Mouse (Mus musculus) intestine, embryonic 16.5 days (tissue): ENCODE results near the gene Ranbp1. TPM values are rescaled to one million over a fixed set of nuclear protein-coding genes. Genes with fewer than 3 reads are reported as not detected.
"Not testable (repeated sequence)": the region's sequence is repeated elsewhere in the genome, so short reads cannot be mapped to it uniquely, and the experiment has no call there.

Experiments
- ATAC-seq: fragments of 200-750 bp; cut with Nextera tagmentation; 2 replicates; pipeline ENCODE4 v1.8.0; 2017; ENCODE audit warnings: moderate TSS enrichment, moderate library complexity
- H3K27ac ChIP-seq: fragments of 300-500 bp; sonication (generic); 2 replicates; pipeline ENCODE4 v1.5.1; 2014; ENCODE audit warnings: mild to moderate bottlenecking, low read length
- H3K27me3 ChIP-seq: fragments of 300-500 bp; sonication (generic); replicated peaks from 2 replicates; pipeline ENCODE4 v1.6.1; 2014; ENCODE audit warnings: low read length, control low read depth, mixed read lengths; ENCODE audit not compliant: control insufficient read depth, insufficient read depth
- H3K36me3 ChIP-seq: fragments of 300-500 bp; sonication (generic); 2 replicates; pipeline ENCODE4 v1.6.1; 2014; ENCODE audit warnings: low read length, control low read depth; ENCODE audit not compliant: control insufficient read depth, insufficient read depth
- H3K4me1 ChIP-seq: fragments of 300-500 bp; sonication (generic); 2 replicates; pipeline ENCODE4 v1.6.1; 2014; ENCODE audit warnings: low read length, control low read depth, mixed read lengths; ENCODE audit not compliant: control insufficient read depth, insufficient read depth
- H3K4me2 ChIP-seq: fragments of 300-500 bp; sonication (generic); 2 replicates; pipeline ENCODE4 v1.6.1; 2014; ENCODE audit warnings: low read depth, low read length, control low read depth
- H3K4me3 ChIP-seq: fragments of 300-500 bp; sonication (generic); 2 replicates; pipeline ENCODE4 v1.5.1; 2014; ENCODE audit warnings: mild to moderate bottlenecking, low read length
- H3K9ac ChIP-seq: fragments of 300-500 bp; sonication (generic); 2 replicates; pipeline ENCODE4 v1.6.1; 2014; ENCODE audit warnings: low read depth, low read length
- H3K9me3 ChIP-seq: fragments of 300-500 bp; sonication (generic); 2 replicates; pipeline ENCODE4 v1.6.1; 2016; ENCODE audit warnings: low read length, control low read depth; ENCODE audit not compliant: control insufficient read depth
- WGBS: fragments of 180-500 bp; shearing (Covaris S2); extraction: QIAGEN DNeasy Blood & Tissue Kit; methylation state at CpG from one replicate; pipeline ENCODE4 v1.1.7; 2014; 5-methylcytosine and 5-hydroxymethylcytosine counted together
- polyA plus RNA-seq: library from polyadenylated mRNA; unstranded; fragments of >200 nt; fragmentation: Nextera tagmentation; extraction: Ambion mirVana; gene quantifications from 2 replicates; pipeline ENCODE4 v1.2.1, GENCODE M21; 2015

Ranbp1 gene
- polyA plus RNA-seq: 419 and 484 TPM in 2 replicates

DNA sequence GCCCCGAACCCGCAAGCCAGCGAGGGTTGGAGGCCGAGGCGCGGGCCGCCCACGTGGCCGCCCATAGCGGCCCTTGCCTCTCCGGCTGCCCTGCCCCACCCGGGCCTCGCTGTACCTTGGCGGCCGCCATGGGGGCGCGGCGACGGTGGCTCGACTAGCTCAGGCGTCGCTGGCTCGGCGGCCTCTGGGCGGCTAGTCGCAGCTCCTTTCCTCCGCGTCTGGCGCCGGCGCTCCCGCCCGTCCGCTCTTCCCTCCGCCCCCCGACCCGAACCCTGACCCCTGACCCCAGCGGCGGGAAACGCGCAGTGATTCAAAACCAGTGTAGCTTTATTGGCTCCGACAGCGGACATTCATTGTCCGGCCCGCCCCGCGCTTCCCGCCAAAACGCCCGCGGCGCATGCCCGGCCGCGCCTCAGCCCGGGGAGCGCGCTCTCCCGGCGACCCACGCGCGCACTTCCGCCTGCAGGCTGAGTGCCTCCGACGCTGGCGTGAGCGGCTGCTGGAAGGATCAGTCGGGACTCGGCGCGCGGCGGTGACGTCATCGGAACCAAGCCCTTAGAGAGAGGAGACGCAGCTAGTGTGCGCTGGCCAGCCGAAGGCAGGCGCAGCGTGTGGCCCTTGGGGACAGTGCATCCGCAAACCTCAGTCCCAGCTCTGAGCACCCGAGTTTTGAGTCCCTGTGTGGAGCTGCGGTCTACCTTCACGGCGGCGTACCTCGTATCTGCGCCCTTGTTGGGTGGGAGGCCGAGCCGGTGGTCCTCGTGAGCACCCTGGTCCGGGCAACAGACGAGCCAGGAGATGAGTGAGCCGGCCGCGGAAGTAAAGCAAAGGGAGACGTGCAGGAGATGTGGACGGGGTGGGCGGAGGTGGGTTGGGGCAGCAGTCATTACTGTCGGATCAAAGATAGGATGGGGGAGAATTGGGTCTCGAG is at the start of gene Ranbp1, which contains the start of gene Trmt2a:
Gene Ranbp1 (minus strand): TSS at position 300 of the 931 bp plus-strand sequence.
Gene Trmt2a (plus strand): TSS at position 247 of the 931 bp plus-strand sequence.
- peak within 1 kb of the TSS; percentile 95 for H3K4me2 ChIP-seq
- H3K4me3 ChIP-seq: peak within 1 kb of the TSS; percentile 95
- under 1% methylated on average over 96 of the region's 102 CpGs for WGBS
- H3K9me3 ChIP-seq: no peaks in the 10 kb centered on the region
- H3K9ac ChIP-seq: peak within 1 kb of the TSS; percentile 94
- no peaks in the 10 kb centered on the region for H3K27me3 ChIP-seq
- H3K36me3 ChIP-seq: peaks cover 37% of the 10 kb centered on the region
- ATAC-seq: peak; percentile 97
- peak within 1 kb of the TSS; percentile 92 for H3K27ac ChIP-seq
- peaks cover 34% of the 10 kb centered on the region for H3K4me1 ChIP-seq

DNA sequence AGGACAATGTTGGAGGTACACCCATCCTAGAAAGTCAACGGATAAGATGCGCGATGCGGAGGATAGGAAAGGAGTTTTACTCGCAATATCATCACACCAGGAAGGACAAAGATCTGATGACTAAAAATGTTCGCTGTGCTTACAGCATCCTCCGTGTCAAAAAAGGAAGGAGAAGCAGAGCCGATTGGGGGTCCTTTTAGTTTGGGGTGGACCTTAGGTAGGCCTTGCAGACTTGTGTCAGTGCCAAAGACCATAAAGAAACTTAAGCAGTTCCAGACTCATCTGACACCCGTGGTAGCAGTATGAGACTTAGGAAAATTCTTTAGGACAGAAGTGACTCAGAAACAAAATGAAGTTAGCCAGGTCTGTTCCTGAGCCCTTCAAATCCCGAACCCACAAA is 41.1 kb upstream of the Ranbp1 start:
- peak overlapping the region; percentile 45 for H3K4me2 ChIP-seq
- peak; percentile 2 for ATAC-seq
- not testable (repeated sequence) for H3K9me3 ChIP-seq, H3K27me3 ChIP-seq, H3K27ac ChIP-seq, H3K36me3 ChIP-seq
- H3K9ac ChIP-seq: peak overlapping the region; percentile 53
- WGBS: 2% methylated on average over 9 of the region's 10 CpGs
- H3K4me3 ChIP-seq: peak overlapping the region; percentile 97
- H3K4me1 ChIP-seq: peaks cover 22% of the 10 kb centered on the region

DNA sequence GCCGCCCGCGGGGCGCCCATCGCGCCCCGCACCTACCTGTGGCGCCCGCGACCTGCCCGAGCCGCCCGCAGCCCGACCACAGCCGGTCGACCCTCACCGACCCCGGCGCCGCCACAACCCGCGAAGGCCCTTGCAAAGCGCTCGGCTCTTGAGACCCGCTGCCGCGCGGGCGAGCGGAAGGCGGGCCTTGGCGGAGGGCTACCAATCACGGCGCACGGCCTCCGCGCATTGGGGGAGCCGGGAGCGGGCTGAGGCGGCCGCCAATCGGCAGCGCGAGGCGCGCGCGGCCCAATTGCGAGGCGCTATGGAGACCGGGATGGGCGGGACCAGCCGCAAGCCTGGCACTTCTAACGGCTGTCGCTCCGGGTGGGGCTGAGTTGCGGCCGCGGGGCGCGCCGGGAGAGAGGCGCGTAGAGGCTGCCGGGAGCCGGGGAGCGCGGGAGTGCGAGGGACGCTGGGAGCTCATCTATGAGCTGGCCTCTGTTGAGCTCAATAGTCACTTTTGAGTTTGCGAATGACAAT is 40.6 kb upstream of the Ranbp1 start, which contains the start of gene Dgcr8:
Gene Dgcr8 (minus strand): TSS at position 180 of the 522 bp plus-strand sequence.
- Histone ChIP-seq H3K9ac (peak within 1 kb of the TSS; percentile 96), H3K36me3 (peaks cover 3% of the 10 kb centered on the region), H3K9me3 (no peaks in the 10 kb centered on the region), H3K4me3 (peak within 1 kb of the TSS; percentile 97), H3K4me2 (peak within 1 kb of the TSS; percentile 85), H3K4me1 (peaks cover 22% of the 10 kb centered on the region), H3K27ac (peak within 1 kb of the TSS; percentile 91), H3K27me3 (no peaks in the 10 kb centered on the region)
- under 1% methylated on average over 69 of the region's 71 CpGs for WGBS
- peak; percentile 99 for ATAC-seq

DNA sequence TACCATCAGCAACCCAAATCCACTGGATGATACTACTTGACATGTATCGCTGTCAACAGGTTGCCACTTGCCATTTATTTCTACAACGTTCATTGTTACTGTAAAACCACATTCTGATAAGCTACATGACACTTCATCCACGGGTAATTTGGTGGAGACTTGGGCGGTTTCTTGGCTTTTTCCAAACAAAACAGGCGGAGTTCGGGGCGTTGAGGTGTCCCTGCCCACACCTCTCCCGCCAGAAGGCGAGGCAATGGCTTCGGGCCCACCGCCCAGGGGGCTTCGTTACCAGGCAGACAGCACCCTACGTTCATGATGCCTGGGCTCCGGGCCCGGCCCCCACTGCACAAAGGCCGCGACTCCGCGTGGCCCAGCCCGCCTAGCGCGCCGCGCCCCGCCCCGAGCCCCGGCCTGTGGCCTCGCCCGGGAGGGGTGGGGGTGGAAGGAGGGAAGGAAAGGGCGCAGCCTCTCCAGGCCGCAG is 40.1 kb upstream of the Ranbp1 start:
- WGBS: under 1% methylated on average over 29 of the region's 31 CpGs
- peak; percentile 95 for ATAC-seq
- Histone ChIP-seq H3K27me3 (no peaks in the 10 kb centered on the region), H3K4me1 (peaks cover 22% of the 10 kb centered on the region), H3K4me2 (peak overlapping the region; percentile 85), H3K36me3 (peaks cover 8% of the 10 kb centered on the region), H3K4me3 (peak overlapping the region; percentile 97), H3K9ac (peak overlapping the region; percentile 96), H3K9me3 (no peaks in the 10 kb centered on the region), H3K27ac (peak overlapping the region; percentile 91)

DNA sequence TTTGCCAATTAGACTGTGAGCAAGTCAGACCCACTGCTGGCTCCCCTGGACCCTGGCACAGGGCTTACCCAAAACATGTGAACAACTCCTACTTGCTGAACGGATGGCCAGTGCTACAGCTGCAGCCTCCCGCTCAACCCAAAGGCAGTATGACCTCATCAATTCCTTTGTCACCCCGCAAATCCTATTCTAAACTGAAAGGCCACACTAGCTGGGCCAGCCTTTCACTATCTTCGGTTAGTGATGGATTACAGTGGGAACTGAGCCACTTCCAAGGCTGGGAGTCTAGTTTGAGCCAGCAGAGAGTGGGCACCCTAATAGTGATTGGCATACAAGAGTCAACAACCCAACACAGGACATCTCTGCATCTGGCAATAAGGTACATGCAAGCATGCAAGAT is 39.6 kb upstream of the Ranbp1 start:
- Histone ChIP-seq H3K9ac (peak overlapping the region; percentile 96), H3K9me3 (no peaks in the 10 kb centered on the region), H3K4me2 (peak overlapping the region; percentile 85), H3K4me1 (peaks cover 22% of the 10 kb centered on the region), H3K27me3 (no peaks in the 10 kb centered on the region), H3K36me3 (peaks cover 12% of the 10 kb centered on the region), H3K4me3 (peak overlapping the region; percentile 97), H3K27ac (no peak overlapping the region)
- WGBS: 0% methylated on average over 4 of the region's 4 CpGs
- ATAC-seq: no peak

DNA sequence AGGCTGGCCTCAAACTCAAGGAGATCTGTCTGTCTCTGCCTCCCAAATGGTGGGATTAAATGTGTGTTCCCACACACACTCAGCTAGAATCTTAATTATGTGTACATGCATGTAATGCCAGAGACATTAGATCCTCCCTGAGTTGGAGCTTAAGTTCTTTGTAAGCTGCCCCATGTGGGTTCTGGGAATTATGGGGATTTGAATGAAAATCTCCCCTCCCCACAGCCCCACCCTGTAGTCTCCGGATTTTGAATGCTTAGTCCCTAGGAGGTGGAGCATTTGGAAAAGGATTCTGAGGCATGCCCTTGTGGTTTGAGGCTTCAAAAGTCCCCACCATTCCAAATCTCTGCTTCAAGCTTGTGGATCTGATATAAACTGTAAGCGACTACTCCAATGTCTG is 26.6 kb upstream of the Ranbp1 start:
- peaks cover 26% of the 10 kb centered on the region for H3K36me3 ChIP-seq
- no peak overlapping the region for H3K9ac ChIP-seq
- no peak for ATAC-seq
- no peak overlapping the region for H3K27ac ChIP-seq
- no peak overlapping the region for H3K4me3 ChIP-seq
- no peaks in the 10 kb centered on the region for H3K4me1 ChIP-seq
- no peaks in the 10 kb centered on the region for H3K9me3 ChIP-seq
- no peaks in the 10 kb centered on the region for H3K27me3 ChIP-seq
- H3K4me2 ChIP-seq: no peak overlapping the region
- WGBS: 81% methylated on average over 2 of the region's 2 CpGs

DNA sequence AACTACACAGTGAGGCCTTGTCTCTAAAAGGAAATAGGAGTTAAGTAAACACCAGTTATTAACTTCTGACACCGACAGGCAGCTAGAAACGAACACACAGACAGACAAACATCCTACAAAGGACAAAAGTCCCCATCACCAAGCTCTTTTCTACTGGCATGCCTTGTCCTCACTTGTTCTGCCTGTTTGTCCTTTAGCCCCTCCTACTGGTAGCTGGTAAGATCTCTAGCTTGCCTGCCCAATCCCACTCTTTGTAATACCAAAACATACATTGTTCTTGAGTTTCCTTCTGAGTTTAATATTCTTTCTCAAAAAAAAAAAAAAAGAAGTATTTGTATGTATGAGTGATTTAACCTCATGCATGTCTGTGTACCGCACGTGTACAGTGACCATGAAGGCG is 19.6 kb upstream of the Ranbp1 start:
- H3K9me3 ChIP-seq: no peaks in the 10 kb centered on the region
- peaks cover 18% of the 10 kb centered on the region; the same call in 1 of the 2 replicates for H3K36me3 ChIP-seq
- H3K4me1 ChIP-seq: no peaks in the 10 kb centered on the region
- no peak overlapping the region for H3K27ac ChIP-seq
- no peak for ATAC-seq
- H3K27me3 ChIP-seq: no peaks in the 10 kb centered on the region
- no peak overlapping the region for H3K4me3 ChIP-seq
- WGBS: 84% methylated on average over 5 of the region's 5 CpGs
- H3K4me2 ChIP-seq: no peak overlapping the region
- H3K9ac ChIP-seq: no peak overlapping the region

DNA sequence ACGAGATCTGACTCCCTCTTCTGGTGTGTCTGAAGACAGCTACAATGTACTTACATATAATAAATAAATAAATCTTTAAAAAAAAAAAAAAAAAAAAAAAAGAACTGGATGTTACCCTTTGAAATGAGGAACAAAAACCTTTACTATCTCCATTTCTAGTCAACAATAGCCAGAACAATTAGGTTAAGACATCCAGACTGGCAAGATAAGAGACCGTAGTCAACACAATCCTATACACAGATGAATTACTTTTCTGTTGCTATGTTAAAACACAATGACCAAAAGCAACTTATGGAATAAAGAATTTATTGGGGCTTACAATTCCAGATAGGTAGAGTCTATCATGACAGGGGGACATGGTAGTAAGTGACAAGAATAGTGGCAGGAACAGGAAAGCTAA is 16.5 kb upstream of the Ranbp1 start:
- ATAC-seq: no peak

DNA sequence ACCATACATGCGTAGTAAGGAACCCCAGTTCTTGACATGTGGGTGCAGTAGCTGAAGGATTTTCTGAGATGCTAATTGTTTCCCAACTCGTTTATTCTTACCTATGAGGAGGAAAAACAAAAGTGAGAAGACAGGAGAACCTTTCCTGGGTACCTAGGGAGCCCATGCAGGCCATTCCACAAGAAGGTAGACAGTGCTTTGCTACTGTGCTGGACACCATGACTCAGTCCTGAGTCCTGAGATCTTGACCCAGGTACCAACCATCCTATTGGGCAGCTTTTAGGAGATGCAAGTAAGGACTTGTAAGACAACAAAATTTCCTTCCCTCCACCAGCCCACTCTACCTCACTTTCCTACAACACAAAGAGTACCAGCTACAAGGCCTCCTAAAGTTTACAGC is 9.7 kb upstream of the Ranbp1 start, which contains the start of gene Gm49776:
Gene Gm49776 (minus strand): TSS at position 101 of the 400 bp plus-strand sequence.
- no peaks in the 10 kb centered on the region for H3K9me3 ChIP-seq
- ATAC-seq: no peak
- 94% methylated on average over 2 of the region's 2 CpGs for WGBS
- no peak within 1 kb of the TSS for H3K9ac ChIP-seq
- no peaks in the 10 kb centered on the region for H3K4me1 ChIP-seq
- H3K27me3 ChIP-seq: no peaks in the 10 kb centered on the region
- no peak within 1 kb of the TSS for H3K4me3 ChIP-seq
- peaks cover 20% of the 10 kb centered on the region for H3K36me3 ChIP-seq
- H3K4me2 ChIP-seq: no peak within 1 kb of the TSS
- no peak within 1 kb of the TSS for H3K27ac ChIP-seq

More for the DNA sequence above, 16.5 kb upstream of the Ranbp1 start:
- H3K27me3 ChIP-seq: no peaks in the 10 kb centered on the region
- no peaks in the 10 kb centered on the region for H3K9me3 ChIP-seq
- H3K27ac ChIP-seq: no peak overlapping the region
- no peak overlapping the region for H3K4me3 ChIP-seq
- H3K36me3 ChIP-seq: peaks cover 19% of the 10 kb centered on the region
- no peak overlapping the region for H3K9ac ChIP-seq
- no peak overlapping the region for H3K4me2 ChIP-seq
- H3K4me1 ChIP-seq: no peaks in the 10 kb centered on the region
- 87% methylated on average over 2 of the region's 2 CpGs for WGBS
